Mouse (Mus musculus) lung, postnatal 25 days (tissue): ENCODE results near the gene Sva.

Experiments
- DNase-seq: peaks from one replicate; pipeline ENCODE4 v3.0.0; 2022; ENCODE audit warnings: low spot score

Gene Sva

GRCm38 (mm10) chr6:42038094-42038493 is at the start of gene Sva:
Gene Sva (plus strand): TSS chr6:42038394.
- DNase-seq = no peak
